Mouse (Mus musculus): Measurements from ENCODE around the gene Ms4a4b.
A peak's percentile ranks its signal among the peaks of the same experiment; 100 is the strongest.
"Not testable (repeated sequence)": the region's sequence is repeated elsewhere in the genome, so short reads cannot be mapped to it uniquely, and the experiment has no call there.

The Ms4a4b gene

DNA sequence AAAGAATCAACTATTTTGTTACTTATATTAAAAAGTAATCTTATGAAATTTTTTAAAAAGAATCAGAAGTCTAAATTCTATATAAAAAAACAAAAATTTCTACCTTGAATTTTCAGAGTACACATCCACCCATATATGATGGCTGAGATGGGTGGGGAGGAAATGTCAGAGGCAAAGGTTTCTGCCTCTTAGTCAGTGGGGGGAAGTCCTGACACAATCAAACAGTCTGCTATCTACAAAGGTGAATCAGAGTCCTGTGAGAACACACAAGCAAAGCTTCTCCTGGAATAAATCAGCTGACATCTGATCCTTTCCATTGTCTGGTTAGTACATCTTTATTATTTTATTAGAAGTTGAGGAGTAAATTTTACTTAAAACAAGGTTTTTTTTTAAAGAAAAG is at the start of gene Ms4a4b:
Ms4a4b (plus strand) TSS at position 216 of the 400 bp plus-strand sequence.
- no peak for ATAC-seq (ENCODE audit: low TSS enrichment)

- no peak for ATAC-seq (ENCODE audit: low TSS enrichment)
Measured at GRCm38 (mm10) chr19:11395769-11396168, 47.6 kb upstream of the Ms4a4b start.

- ATAC-seq (ENCODE audit: low TSS enrichment): no peak
Measured at GRCm38 (mm10) chr19:11404527-11404926, 38.8 kb upstream of the Ms4a4b start, which contains the start of gene Ms4a4c. Gene Ms4a4c (plus strand): TSS chr19:11404770.

DNA sequence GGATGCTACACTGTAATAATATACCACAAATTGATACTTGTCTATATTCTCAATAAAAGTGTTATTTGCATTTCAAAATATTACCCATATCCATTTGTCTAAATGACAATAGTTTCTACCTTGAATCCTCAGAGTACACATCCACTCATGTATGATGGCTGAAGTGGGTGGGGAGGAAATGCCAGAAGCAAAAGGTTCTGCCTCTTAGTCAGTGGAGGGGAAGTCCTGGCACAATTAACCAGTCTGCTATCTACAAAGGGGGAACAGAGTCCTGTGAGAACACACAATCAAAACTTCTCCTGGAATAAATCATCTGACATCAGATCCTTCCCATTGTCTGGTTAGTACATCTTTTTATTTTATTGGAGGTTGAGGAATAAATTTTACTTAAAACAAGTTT is 35.9 kb upstream of the Ms4a4b start:
- no peak for ATAC-seq (ENCODE audit: low TSS enrichment)

- ATAC-seq (ENCODE audit: low TSS enrichment): no peak
Measured at GRCm38 (mm10) chr19:11408591-11408990, 34.8 kb upstream of the Ms4a4b start.

- ATAC-seq (ENCODE audit: low TSS enrichment): no peak
Measured at GRCm38 (mm10) chr19:11411640-11412039, 31.7 kb upstream of the Ms4a4b start.

DNA sequence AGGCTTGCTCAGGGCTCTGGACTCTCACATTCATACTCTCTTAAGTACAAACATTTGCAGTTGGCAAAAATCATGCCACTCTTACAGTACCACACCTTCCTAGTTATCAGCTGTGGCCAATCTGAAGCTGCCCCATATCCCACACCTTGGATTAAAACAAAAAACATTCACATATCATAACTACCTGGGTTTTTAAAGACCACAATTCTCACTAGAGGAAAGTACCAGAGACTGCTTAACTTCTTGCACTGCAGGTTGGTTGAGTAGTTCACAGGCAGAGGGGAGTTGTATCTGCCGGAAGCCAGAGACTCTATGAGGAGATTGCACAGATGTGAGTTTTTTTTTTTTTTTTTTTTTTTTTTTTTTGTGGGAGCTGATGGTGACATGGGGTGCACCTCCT is 29.3 kb upstream of the Ms4a4b start:
- ATAC-seq (ENCODE audit: low TSS enrichment): no peak

- ATAC-seq (ENCODE audit: low TSS enrichment): no peak
Measured at GRCm38 (mm10) chr19:11415581-11415980, 27.8 kb upstream of the Ms4a4b start.

GRCm38 (mm10) chr19:11418865-11419264 is 24.5 kb upstream of the Ms4a4b start:
- not testable (repeated sequence) for ATAC-seq (ENCODE audit: low TSS enrichment)

GRCm38 (mm10) chr19:11431209-11431608 is 12.1 kb upstream of the Ms4a4b start:
- ATAC-seq (ENCODE audit: low TSS enrichment): not testable (repeated sequence)

GRCm38 (mm10) chr19:11435058-11435834 is 8.1 kb upstream of the Ms4a4b start:
- ATAC-seq (ENCODE audit: low TSS enrichment): no peak

GRCm38 (mm10) chr19:11443964-11444363 is 611 bp downstream of the Ms4a4b start:
- ATAC-seq (ENCODE audit: low TSS enrichment): no peak

- ATAC-seq (ENCODE audit: low TSS enrichment): no peak
Measured at GRCm38 (mm10) chr19:11447238-11447637, 3.9 kb downstream of the Ms4a4b start.

DNA sequence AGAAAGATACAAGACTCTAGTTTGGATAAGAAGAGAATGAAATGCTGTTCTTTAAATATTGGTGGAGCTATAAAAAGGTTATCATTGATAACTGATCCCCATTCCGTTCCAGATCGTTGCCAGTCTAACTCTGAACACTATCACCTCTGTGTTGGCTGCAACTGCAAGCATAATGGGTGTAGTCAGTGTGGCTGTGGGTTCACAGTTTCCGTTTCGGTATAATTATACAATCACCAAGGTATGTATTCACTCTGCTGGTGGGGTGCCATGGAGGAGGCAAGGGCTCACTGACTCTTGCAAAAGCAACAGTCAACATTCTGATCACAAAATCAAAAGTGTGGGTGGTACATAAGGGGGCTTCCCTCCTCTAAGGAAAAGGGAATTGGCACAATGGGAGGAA is 15.7 kb downstream of the Ms4a4b start:
- not testable (repeated sequence) for ATAC-seq (ENCODE audit: low TSS enrichment)

GRCm38 (mm10) chr19:11464795-11465194 is 21.4 kb downstream of the Ms4a4b start:
- ATAC-seq (ENCODE audit: low TSS enrichment): not testable (repeated sequence)

DNA sequence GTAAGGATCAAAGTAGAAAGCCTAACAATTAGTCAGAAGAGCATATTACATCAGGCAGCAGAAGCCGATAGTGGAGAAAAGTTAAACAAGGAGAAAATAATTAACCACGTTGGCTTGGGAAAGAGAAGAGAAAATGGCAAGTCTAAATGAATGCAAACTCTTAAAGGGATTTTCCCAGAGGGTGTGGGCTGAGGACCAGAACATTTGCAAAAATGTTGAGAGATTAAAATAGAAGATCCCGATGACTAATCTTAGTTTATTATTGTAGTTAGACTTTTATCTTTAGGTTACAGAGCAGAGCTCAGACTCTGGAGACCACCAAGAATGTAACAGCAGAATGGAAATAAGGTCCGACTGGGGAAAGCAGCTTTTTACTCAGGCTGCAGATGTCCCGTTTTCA is 23.1 kb downstream of the Ms4a4b start:
- ATAC-seq (ENCODE audit: low TSS enrichment): peak; percentile 79

GRCm38 (mm10) chr19:11468361-11468760 is 25.0 kb downstream of the Ms4a4b start:
- not testable (repeated sequence) for ATAC-seq (ENCODE audit: low TSS enrichment)

DNA sequence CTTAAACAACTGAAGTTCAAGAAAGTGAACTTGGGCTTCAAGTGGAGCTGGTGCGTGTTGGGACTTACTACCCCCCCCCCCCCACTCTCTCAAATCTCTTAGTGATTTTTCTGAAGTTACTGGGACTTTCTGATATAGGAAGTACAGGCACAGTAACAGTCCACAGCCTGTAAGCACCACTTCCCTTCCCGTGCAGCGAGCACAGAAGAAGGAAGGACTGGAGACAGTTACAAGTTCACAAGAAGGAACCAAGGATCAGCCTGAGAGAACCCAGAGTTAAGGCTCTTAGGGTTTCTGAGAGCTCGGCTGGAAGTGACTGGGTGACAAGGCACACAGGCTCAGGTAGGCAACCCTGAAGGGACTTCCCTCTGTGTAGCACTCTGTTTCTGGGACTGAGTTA is 25.9 kb downstream of the Ms4a4b start, which contains the start of gene Ms4a6c:
Ms4a6c (plus strand) TSS at position 152 of the 400 bp plus-strand sequence.
- ATAC-seq (ENCODE audit: low TSS enrichment): not testable (repeated sequence)

DNA sequence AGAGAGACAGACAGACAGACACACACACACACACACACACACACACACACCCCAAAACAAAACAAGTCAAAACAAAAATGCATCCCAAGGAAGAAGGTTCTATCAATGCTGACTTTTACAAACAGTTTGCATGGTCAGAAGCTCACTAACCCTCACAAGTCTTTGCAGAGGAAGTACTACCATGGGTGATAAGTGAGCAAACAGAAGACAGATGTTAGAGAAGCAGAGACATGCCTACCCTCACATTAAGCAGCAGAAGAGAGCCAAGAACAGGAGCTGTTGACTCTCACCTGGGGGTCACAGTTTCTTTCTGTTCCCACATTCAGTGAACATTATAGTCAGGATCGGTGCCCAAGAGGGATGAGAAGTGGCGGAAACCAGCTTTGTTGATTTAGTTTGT is 36.4 kb downstream of the Ms4a4b start:
- ATAC-seq (ENCODE audit: low TSS enrichment): no peak

DNA sequence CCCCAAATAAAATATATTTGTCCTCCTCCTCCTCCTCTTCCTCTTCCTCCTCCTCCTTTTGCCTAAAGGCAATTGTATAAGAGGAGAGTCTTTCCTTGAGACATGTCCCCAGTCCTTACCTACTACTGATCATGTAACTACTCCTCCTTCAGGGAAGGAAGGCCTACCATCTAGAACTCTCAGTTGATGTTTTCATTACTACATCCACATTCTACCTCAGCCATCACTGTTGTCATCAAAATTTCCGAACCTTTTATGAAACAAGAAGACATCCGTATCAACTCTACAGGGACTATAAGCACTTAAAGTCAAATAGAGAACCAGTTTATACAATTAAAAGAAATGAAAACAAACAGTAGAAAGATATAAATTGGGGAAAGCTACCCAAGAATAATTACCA is 39.3 kb downstream of the Ms4a4b start:
- no peak for ATAC-seq (ENCODE audit: low TSS enrichment)

DNA sequence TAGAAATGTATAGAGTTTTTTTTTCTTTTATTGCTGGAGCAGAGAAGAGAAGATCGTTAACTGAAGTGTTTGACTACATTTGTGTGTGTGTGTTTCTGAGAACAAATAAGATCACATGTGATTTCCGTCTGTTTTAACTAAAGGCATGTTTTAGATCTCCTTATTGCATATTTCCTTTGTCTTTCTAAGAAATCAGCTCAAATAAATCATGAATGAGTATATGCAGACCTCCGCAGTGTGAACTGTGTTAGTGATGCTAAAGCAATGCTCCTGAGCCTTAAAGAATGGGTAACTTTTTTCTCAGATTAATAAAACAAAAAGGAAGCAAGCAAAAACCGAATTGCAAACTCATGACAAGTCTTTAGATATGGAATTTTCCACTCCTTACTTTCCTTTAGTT is 40.6 kb downstream of the Ms4a4b start:
- no peak for ATAC-seq (ENCODE audit: low TSS enrichment)

DNA sequence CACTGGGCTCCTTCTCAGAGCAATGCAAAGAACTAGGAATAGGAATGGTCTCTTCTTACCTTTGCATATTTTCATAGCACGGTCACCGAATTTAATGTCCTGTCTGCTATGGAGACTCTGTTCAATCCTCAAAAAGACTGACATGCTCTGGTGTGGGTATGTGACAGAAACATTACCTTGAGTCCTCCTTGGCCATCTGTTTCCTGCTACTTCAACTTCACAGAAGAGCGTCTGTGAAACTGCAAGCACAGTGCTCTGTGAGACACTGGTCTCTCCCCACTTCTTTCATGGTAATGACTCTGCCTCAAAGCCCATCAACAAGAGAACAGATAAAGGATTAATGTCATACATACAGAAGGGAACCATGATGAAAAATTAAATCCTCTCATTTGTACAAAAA is 41.0 kb downstream of the Ms4a4b start:
- peak; percentile 64 for ATAC-seq (ENCODE audit: low TSS enrichment)

DNA sequence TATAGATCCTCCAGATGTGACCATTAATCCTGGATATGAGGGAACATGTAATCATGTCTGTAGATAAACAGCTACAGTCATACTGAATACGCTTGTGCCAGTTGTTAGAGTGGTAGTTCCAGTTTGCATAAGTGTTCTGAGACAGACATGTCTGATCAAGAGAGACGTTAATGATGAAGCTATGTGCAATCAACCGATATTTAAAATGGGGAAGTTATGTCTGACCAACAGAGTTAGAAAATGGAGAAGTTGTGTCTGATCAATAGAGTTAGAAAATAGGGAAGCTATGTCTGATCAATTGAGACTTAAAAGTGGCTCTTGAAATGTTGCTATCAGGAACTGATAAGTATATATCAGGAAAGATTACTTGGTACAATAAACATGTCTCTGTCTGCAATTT is 41.9 kb downstream of the Ms4a4b start:
- ATAC-seq (ENCODE audit: low TSS enrichment): no peak

DNA sequence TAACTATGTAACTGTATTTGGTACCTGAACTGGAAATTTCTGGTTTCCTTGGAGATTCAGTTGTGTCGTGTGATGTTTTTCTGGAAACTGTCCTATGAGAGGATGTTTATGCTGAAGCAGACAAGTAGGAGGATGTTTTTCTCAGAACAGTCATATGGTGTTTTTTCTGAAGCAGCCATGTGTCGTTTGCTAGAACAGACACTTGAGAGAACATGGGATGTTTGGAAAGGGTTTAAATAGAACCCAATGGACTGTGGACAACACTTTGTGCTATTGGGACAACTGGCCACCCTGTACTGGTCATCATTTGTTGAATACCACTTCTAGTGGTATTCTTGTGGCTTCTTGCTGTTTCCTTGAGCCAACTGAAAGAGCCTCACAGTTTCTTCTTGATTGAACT is 42.4 kb downstream of the Ms4a4b start, which contains the start of gene Gm8369:
Gm8369 (plus strand) TSS at position 193 of the 400 bp plus-strand sequence.
- peak; percentile 83 for ATAC-seq (ENCODE audit: low TSS enrichment)
